12 mouse cellular contexts compared by ENCODE assay signal in the genomic region with DNA sequence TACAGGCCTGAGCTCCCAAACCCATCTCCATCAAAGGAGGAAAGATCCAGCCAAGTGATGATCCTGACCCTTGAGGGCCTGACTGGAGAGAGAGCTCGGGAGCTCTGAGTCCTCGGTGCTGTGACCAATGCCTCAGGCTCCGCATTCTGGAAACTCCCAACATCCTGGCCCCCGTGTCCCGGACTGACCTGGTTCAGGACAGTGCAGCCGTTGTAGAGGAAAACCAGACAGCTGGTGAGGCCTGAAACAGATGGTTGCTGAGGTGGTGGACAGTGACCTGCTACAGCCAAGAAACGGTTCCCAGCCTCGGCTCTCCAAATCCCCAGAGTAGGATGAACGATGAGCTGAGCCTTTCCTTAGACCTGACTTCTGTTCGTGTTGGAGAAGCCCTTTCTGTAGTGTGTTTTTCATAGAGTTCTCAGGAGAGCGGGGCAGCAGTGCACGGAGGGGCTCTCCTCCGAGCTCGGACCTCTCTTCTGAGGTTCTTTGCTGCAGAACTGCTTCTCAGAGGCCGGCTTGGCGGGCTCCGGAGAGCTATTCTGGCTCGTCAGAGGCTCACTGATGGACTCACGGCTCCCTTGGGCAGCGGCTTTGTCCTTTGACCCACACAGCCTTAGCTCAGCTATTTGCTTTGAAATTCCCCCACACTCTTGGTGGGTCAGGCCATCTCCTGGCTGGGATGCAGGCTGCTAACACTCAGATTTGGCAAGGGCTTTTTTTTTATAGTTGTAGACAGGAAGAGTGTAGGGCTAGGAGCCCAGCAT. TPM values are rescaled to one million over a fixed set of nuclear protein-coding genes. Genes with fewer than 3 reads are reported as not detected.
DNase-seq lines count a peak whose midpoint lies in the region; ATAC-seq lines count a peak whose summit lies in the region.
"Had no signal": no experiment of that assay in that cellular context is flagged by ENCODE, and none has a peak within 500 bp of the region (broad histone marks: within the 10 kb centered on the region; RNA-seq: fewer than 3 reads in every experiment).

No protein-coding gene starts in this region.

- no peak for ATAC-seq in intestine, embryonic 16.5 days
- ATAC-seq: CD4-positive, CD25-positive, alpha-beta regulatory T cell, adult 4 months; lung, postnatal 0 days had no signal

- no peak overlapping the region for H3K9ac ChIP-seq in intestine, embryonic 16.5 days (ENCODE audit: low read depth, low read length)
- H3K9ac ChIP-seq: embryonic facial prominence, embryonic 13.5 days; neural tube, embryonic 12.5 days had no signal

- peaks cover 10% of the 10 kb centered on the region for H3K36me3 ChIP-seq in intestine, embryonic 16.5 days (ENCODE audit: control insufficient read depth, insufficient read depth, low read length)

- no peaks in the 10 kb centered on the region for H3K27me3 ChIP-seq in intestine, embryonic 16.5 days (replicated peaks; ENCODE audit: control insufficient read depth, insufficient read depth, low read length)
- H3K27me3 ChIP-seq: embryonic facial prominence, embryonic 13.5 days; neural tube, embryonic 12.5 days had no signal

- H3K4me3 ChIP-seq in intestine, embryonic 16.5 days (ENCODE audit: low read length) = no peak overlapping the region
- H3K4me3 ChIP-seq: embryonic facial prominence, embryonic 13.5 days; neural tube, embryonic 12.5 days had no signal

- no peak overlapping the region for H3K27ac ChIP-seq in intestine, embryonic 16.5 days (ENCODE audit: low read length)
- H3K27ac ChIP-seq: embryonic facial prominence, embryonic 13.5 days; neural tube, embryonic 12.5 days had no signal

- no peak overlapping the region for H3K4me2 ChIP-seq in intestine, embryonic 16.5 days (ENCODE audit: low read depth, low read length)
- H3K4me2 ChIP-seq: embryonic facial prominence, embryonic 13.5 days; neural tube, embryonic 12.5 days had no signal

- peak; percentile 98 for DNase-seq in heart, adult 11 months
- DNase-seq in heart, adult 8-10 months (ENCODE audit: low spot score) = no peak
- peak; percentile 64 for DNase-seq in retina, postnatal 1 day
- DNase-seq in retina, embryonic 14.5 days (ENCODE audit: low spot score) = no peak
- peak; percentile 49 to 74 for DNase-seq in gastrocnemius, postnatal 4 days (ENCODE audit: low spot score in 2 of 2)
- DNase-seq in yolk sac, embryonic 10.5 days (ENCODE audit: low spot score) = peak; percentile 70
- no peak for DNase-seq in lung, adult 18-20 months

- 80% methylated on average over 20 of the region's 20 CpGs for WGBS in intestine, embryonic 16.5 days

- no peaks in the 10 kb centered on the region for H3K9me3 ChIP-seq in intestine, embryonic 16.5 days (ENCODE audit: control insufficient read depth, low read length)
- H3K9me3 ChIP-seq: embryonic facial prominence, embryonic 13.5 days; neural tube, embryonic 12.5 days had no signal

- peaks cover 51% of the 10 kb centered on the region for H3K4me1 ChIP-seq in intestine, embryonic 16.5 days (ENCODE audit: control insufficient read depth, insufficient read depth, low read length)

RNA-seq across cellular contexts. Expression of gene B230217C12Rik, which starts 17.6 kb away (rescaled TPM):
- total RNA-seq in heart, adult 8-10 months (2022) = 1 to 10 TPM in 1 of 4 experiments, under 1 TPM in 3; 0.22 to 1.7 (median 0.51) TPM
- 1 to 10 TPM; 1.0 to 2.4 TPM for total RNA-seq in gastrocnemius, postnatal 4 days (2021)
- polyA plus RNA-seq in intestine, embryonic 16.5 days (2015; fragmentation: Nextera tagmentation; extraction: Ambion mirVana) = 4.1 TPM in 2 replicates

RNA-seq across cellular contexts. Expression of gene Lasp1, which starts 24.2 kb away (rescaled TPM):
- total RNA-seq in heart, adult 8-10 months (2022) = 10 to 100 TPM; 20.1 to 32.0 (median 25.8) TPM
- total RNA-seq in gastrocnemius, postnatal 4 days (2021) = 10 to 100 TPM; 82.0 to 99.0 TPM
- polyA plus RNA-seq in intestine, embryonic 16.5 days (2015; fragmentation: Nextera tagmentation; extraction: Ambion mirVana) = 141 and 148 TPM in 2 replicates

RNA-seq across cellular contexts. Expression of gene Rpl23, which starts 40.8 kb away (rescaled TPM):
- total RNA-seq in heart, adult 8-10 months (2022) = 100 to 1,000 TPM; 425 to 610 (median 521) TPM
- total RNA-seq in gastrocnemius, postnatal 4 days (2021) = 100 to 1,000 TPM; 976 to 983 TPM
- 466 and 491 TPM in 2 replicates for polyA plus RNA-seq in intestine, embryonic 16.5 days (2015; fragmentation: Nextera tagmentation; extraction: Ambion mirVana)

RNA-seq across cellular contexts. Expression of gene 1700001P01Rik, which starts 47.3 kb away (rescaled TPM):
- not detected for total RNA-seq in heart, adult 8-10 months (2022)
- total RNA-seq in gastrocnemius, postnatal 4 days (2021) = not detected
- polyA plus RNA-seq in intestine, embryonic 16.5 days (2015; fragmentation: Nextera tagmentation; extraction: Ambion mirVana) = not detected in 2 replicates
- polyA plus RNA-seq: CD4-positive, CD25-positive, alpha-beta regulatory T cell, adult 4 months; lung, postnatal 0 days had no signal

RNA-seq across cellular contexts. Expression of gene Cwc25, which starts 56.7 kb away (rescaled TPM):
- total RNA-seq in heart, adult 8-10 months (2022) = 1 to 10 TPM; 6.1 to 7.1 (median 6.3) TPM
- total RNA-seq in gastrocnemius, postnatal 4 days (2021) = 10 to 100 TPM; 13.4 to 13.5 TPM
- 11.1 and 11.9 TPM in 2 replicates for polyA plus RNA-seq in intestine, embryonic 16.5 days (2015; fragmentation: Nextera tagmentation; extraction: Ambion mirVana)

Comparison
In these comparisons a context has a peak if more than half of its experiments do, and no peak if none do; other contexts are left out.
1. DNase-seq: peak in heart, adult 11 months (single experiment), retina, postnatal 1 day (single experiment), gastrocnemius, postnatal 4 days (2 of 2) and yolk sac, embryonic 10.5 days (single experiment); none in heart, adult 8-10 months (single experiment), retina, embryonic 14.5 days (single experiment) and lung, adult 18-20 months (0 of 2).